In genomic region chr1:91046237-91046636, GRCm38 (mm10) we compare ENCODE assay signal across 21 mouse cellular contexts. TPM values are rescaled to one million over a fixed set of nuclear protein-coding genes. Genes with fewer than 3 reads are reported as not detected.
A peak's percentile ranks its signal among the peaks of the same experiment; 100 is the strongest.
DNase-seq lines count a peak whose midpoint lies in the region; ATAC-seq and TF ChIP-seq lines count a peak whose summit lies in the region.
"Had no signal": no experiment of that assay in that cellular context is flagged by ENCODE, and none has a peak within 500 bp of the region (broad histone marks: within the 10 kb centered on the region; RNA-seq: fewer than 3 reads in every experiment).

No protein-coding gene starts in this region.

- TF ChIP-seq POLR2A in heart, adult 2 months (IDR thresholded peaks at IDR 0.05; ENCODE audit: insufficient read depth, low read depth, low read length), result no peak
- no peak for TF ChIP-seq POLR2A in bone marrow macrophage, adult 2 months (IDR thresholded peaks at IDR 0.05; ENCODE audit: borderline replicate concordance, low read depth, low read length)

- H3K27ac ChIP-seq in heart, embryonic 15.5 days, result peak overlapping the region; percentile 40; the same call in 1 of the 2 replicates
- no peak overlapping the region for H3K27ac ChIP-seq in heart, adult 2 months
- peak overlapping the region; percentile 20 for H3K27ac ChIP-seq in bone marrow macrophage, adult 2 months (ENCODE audit: insufficient read depth, low read depth, low read length)
- H3K27ac ChIP-seq: embryonic facial prominence, embryonic 13.5 days; forebrain, embryonic 12.5 days; heart, embryonic 13.5 days; hindbrain, embryonic 12.5 days had no signal

- H3K9ac ChIP-seq in heart, embryonic 15.5 days, result no peak overlapping the region
- H3K9ac ChIP-seq in heart, adult 2 months (ENCODE audit: low read depth, low read length), result no peak overlapping the region
- H3K9ac ChIP-seq: embryonic facial prominence, embryonic 13.5 days; forebrain, embryonic 12.5 days; forebrain, postnatal 0 days; heart, embryonic 13.5 days; hindbrain, embryonic 12.5 days had no signal

- no peak for DNase-seq in heart, adult 2 months
- DNase-seq in left cerebral cortex, adult 8-10 months (ENCODE audit: low spot score in 2 of 2), result no peak
- no peak for DNase-seq in cerebellum, adult 9-11 months
- no peak for DNase-seq in lung, postnatal 36 days
- DNase-seq: adrenal gland, adult 2 months; adrenal gland, postnatal 25 days; cerebellum, adult 8-10 months; cerebellum, postnatal 25 days; forebrain, postnatal 0 days; gastrocnemius, postnatal 14 days; heart, postnatal 10 days; heart, postnatal 4 days had no signal

- peaks cover 1% of the 10 kb centered on the region; the same call in 1 of the 2 replicates for H3K79me2 ChIP-seq in heart, adult 2 months (replicated peaks; ENCODE audit: control insufficient read depth, insufficient read depth, low read length)

- no peak for TF ChIP-seq EP300 in heart, adult 2 months (IDR thresholded peaks at IDR 0.05; ENCODE audit: insufficient read depth, low read depth, low read length)

- ATAC-seq in heart, embryonic 15.5 days (replicated peaks; ENCODE audit: insufficient number of reproducible peaks, insufficient read depth, low FRiP score, low read depth), result no peak
- ATAC-seq in megakaryocyte, adult 5-6 weeks (ENCODE audit: poor library complexity, severe bottlenecking), result peak; percentile 48
- ATAC-seq: forebrain, postnatal 0 days; hindbrain, embryonic 16.5 days; inflammation-experienced regulatory T-cells, adult 6 months had no signal

- intact Hi-C loops in heart, adult 2 months (cut with DNase I), result no loop called here

- H3K36me3 ChIP-seq in heart, embryonic 15.5 days, result no peaks in the 10 kb centered on the region
- H3K36me3 ChIP-seq in heart, adult 2 months (ENCODE audit: control insufficient read depth, insufficient read depth, low read length), result peaks cover 3% of the 10 kb centered on the region
- H3K36me3 ChIP-seq: embryonic facial prominence, embryonic 13.5 days; forebrain, embryonic 12.5 days; hindbrain, embryonic 12.5 days had no signal

- no peak overlapping the region for H3K4me2 ChIP-seq in heart, embryonic 15.5 days
- H3K4me2 ChIP-seq: embryonic facial prominence, embryonic 13.5 days; forebrain, embryonic 12.5 days; heart, embryonic 13.5 days; hindbrain, embryonic 12.5 days had no signal

- no peak for TF ChIP-seq CTCF in heart, adult 2 months (IDR thresholded peaks at IDR 0.05)
- no peak for TF ChIP-seq CTCF in bone marrow macrophage, adult 2 months (IDR thresholded peaks at IDR 0.05; ENCODE audit: low read depth, low read length)

- peaks cover 76% of the 10 kb centered on the region for H3K4me1 ChIP-seq in heart, embryonic 15.5 days (replicated peaks)
- peaks cover 8% of the 10 kb centered on the region; the same call in 1 of the 2 replicates for H3K4me1 ChIP-seq in heart, adult 2 months (ENCODE audit: control insufficient read depth, insufficient read depth, low read length)
- H3K4me1 ChIP-seq in bone marrow macrophage, adult 2 months (ENCODE audit: control insufficient read depth, insufficient read depth, low read length), result peaks cover 55% of the 10 kb centered on the region
- H3K4me1 ChIP-seq: forebrain, embryonic 12.5 days had no signal

- 47% methylated on average over 5 of the region's 5 CpGs for WGBS in heart, embryonic 15.5 days
- whole genome bisulfite sequencing in heart, adult 2 months, result 58% methylated on average over 5 of the region's 5 CpGs

- no peak overlapping the region for H3K4me3 ChIP-seq in heart, embryonic 15.5 days
- no peak overlapping the region for H3K4me3 ChIP-seq in heart, adult 2 months
- H3K4me3 ChIP-seq in bone marrow macrophage, adult 2 months (ENCODE audit: insufficient read depth, low read length), result no peak overlapping the region
- H3K4me3 ChIP-seq: embryonic facial prominence, embryonic 13.5 days; forebrain, embryonic 12.5 days; heart, embryonic 13.5 days; hindbrain, embryonic 12.5 days had no signal

- no peaks in the 10 kb centered on the region for H3K27me3 ChIP-seq in heart, embryonic 15.5 days
- H3K27me3 ChIP-seq in heart, adult 2 months (ENCODE audit: control insufficient read depth, insufficient read depth, low read length), result no peaks in the 10 kb centered on the region
- H3K27me3 ChIP-seq: heart, embryonic 13.5 days; hindbrain, embryonic 12.5 days had no signal

- no peaks in the 10 kb centered on the region for H3K9me3 ChIP-seq in heart, embryonic 15.5 days (replicated peaks)
- H3K9me3 ChIP-seq: embryonic facial prominence, embryonic 13.5 days; forebrain, embryonic 12.5 days; heart, embryonic 13.5 days; hindbrain, embryonic 12.5 days had no signal

RNA-seq across cellular contexts. Expression of gene Lrrfip1, which starts 47.7 kb away (rescaled TPM):
- polyA plus RNA-seq in heart, embryonic 15.5 days (2015; fragmentation: Nextera tagmentation; extraction: Ambion mirVana), result 136 and 149 TPM in 2 replicates
- total RNA-seq in heart, adult 2 months (2021), result 10 to 100 TPM; 63.5 to 75.5 TPM
- 32.9 and 44.2 TPM in 2 replicates for polyA plus RNA-seq in heart, adult 2 months (2012; rRNA removed)
- 98.5 and 98.7 TPM in 2 replicates for polyA plus RNA-seq in bone marrow macrophage, adult 2 months (2012; ENCODE audit: insufficient read depth, insufficient read length, missing spikeins)
- 123 and 128 TPM in 2 replicates for total RNA-seq in megakaryocyte, adult 5-6 weeks (2015)
- total RNA-seq in megakaryocyte, adult 5-6 weeks (2017), result 228 and 254 TPM in 2 replicates
- total RNA-seq in left cerebral cortex, adult 8-10 months (2022), result 10 to 100 TPM; 56.4 to 65.5 (median 60.6) TPM
